Mouse (Mus musculus) retina, postnatal 1 day (tissue): ENCODE data around the gene Klk1b26.
"Not testable (repeated sequence)": the region's sequence is repeated elsewhere in the genome, so short reads cannot be mapped to it uniquely, and the experiment has no call there.

ENCODE experiments used
- DNase-seq: peaks from one replicate; pipeline ENCODE4 v3.0.0-alpha.2; 2012

The Klk1b26 gene

DNA sequence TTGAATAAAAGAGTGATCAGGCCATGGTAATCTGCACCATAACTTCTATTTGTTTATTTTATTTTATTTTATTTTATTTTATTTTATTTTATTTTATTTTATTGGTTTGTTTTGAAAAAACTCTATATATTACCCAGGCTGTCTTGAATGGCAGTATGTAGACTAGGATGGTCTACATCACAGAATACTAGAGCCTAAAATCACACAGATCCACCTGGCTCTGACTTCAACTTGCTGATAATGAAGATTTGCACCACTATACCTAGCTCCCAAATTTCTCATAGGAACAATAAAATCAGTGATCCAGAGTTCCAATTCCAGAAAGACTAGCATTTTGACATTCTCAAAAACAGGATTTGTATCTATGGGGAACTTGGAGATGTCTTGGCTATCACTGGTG is at the start of gene Klk1b26:
TSS of gene Klk1b26 (plus strand) at position 301 of the 400 bp plus-strand sequence.
- not testable (repeated sequence) for DNase-seq

DNA sequence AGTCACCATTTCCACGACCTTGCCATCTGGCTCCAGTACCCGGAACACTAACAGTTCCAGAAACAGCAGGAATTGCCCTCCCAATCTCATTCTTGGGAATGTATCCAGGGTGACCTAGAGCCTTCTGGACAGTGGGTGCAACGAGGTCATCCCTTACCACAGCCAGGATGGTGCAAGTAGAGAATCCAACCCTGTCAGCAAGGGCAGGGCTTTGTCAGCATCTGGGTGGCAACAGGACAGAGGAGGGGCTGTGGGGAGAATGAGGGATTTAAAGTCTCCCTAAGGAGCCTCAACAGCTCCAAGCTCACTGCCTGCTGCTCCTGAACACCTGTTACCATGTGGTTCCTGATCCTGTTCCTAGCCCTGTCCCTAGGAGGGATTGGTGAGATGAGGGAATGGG is 45.5 kb upstream of the Klk1b26 start, which contains the start of gene Klk1b1:
TSS of gene Klk1b1 (plus strand) at position 301 of the 400 bp plus-strand sequence.
- DNase-seq, result no peak

GRCm38 (mm10) chr7:43967058-43967457 is 44.9 kb upstream of the Klk1b26 start:
- DNase-seq, result no peak

GRCm38 (mm10) chr7:43967612-43968011 is 44.4 kb upstream of the Klk1b26 start:
- no peak for DNase-seq

DNA sequence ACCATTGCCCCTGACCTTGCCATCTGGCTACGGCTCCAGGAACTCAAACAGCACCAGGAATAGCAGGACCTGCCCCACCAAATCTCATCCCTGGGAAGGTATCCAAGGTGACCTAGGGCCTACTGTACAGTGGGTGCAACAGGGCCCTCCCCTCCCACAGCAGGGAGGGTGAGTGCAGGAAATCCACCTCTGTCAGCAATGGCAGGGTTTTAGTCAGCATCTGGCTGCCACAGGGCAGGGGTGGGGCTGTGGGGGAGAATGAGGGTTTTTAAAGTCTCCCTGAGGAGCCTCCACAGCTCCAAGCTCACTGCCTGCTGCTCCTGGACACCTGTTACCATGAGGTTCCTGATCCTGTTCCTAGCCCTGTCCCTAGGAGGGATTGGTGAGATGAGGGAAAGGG is 36.2 kb upstream of the Klk1b26 start, which contains the start of gene Klk1b9:
TSS of gene Klk1b9 (plus strand) at position 301 of the 400 bp plus-strand sequence.
- DNase-seq, result not testable (repeated sequence)

DNA sequence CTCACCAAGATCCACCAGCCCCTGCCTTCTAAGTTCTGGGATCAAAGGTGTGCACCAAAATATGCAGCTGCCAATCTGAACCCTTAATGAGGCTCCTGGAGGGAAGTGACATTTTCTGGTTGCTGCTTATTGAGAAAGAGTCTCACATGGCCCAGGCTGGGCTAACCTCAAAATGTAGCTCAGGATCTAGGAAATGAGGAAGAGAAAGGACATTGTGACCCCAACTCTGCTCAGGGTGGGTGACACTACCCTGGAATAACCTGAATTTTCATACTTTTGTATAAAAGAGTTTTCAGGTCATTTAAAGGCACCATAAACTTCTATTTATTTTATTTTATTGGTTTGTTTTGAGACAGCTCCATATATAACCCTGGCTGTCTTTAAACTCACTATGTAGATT is 26.3 kb upstream of the Klk1b26 start:
- DNase-seq, result no peak

- DNase-seq, result not testable (repeated sequence)
These were observed 17.1 kb upstream of the Klk1b26 start for GRCm38 (mm10) chr7:43994821-43995220.

- DNase-seq, result not testable (repeated sequence)
These were observed 16.4 kb upstream of the Klk1b26 start, which contains the start of gene Klk1b11 for GRCm38 (mm10) chr7:43995577-43995976. TSS of gene Klk1b11 (plus strand) at chr7:43995877.

DNA sequence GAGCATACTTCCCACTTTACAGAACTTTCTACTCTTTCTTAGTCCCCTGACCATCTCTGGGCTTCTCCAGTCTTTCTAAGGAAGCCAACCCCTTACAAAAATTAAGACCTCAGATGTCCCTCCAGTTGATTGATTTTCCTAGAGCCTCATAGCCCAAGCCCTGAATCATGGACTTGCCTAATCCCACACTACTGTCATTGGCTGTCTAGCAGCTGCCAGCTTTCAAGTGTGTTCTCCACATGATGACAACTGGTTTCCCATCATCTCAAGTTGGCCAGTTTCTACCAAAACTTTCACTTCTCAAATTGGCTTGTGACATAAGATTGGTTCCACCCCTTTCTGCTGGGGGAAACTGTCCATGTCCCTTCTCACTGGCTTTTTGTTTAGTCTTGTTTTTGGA is 7.1 kb upstream of the Klk1b26 start:
- no peak for DNase-seq

DNA sequence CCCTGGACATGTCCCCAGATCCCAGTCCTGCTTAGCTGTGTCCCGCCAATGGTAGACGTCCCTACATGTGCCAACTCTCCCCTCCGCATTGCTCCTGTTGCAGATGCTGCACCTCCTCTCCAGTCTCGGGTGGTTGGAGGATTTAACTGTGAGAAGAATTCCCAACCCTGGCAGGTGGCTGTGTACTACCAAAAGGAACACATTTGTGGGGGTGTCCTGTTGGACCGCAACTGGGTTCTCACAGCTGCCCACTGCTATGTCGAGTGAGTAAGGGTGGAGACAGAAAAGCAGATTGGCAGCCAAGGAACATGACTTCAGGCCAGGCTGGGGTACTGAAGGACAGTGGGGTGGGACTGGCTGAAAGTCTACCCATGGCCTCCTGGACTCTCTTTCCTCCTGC is 2.7 kb downstream of the Klk1b26 start:
- not testable (repeated sequence) for DNase-seq

DNA sequence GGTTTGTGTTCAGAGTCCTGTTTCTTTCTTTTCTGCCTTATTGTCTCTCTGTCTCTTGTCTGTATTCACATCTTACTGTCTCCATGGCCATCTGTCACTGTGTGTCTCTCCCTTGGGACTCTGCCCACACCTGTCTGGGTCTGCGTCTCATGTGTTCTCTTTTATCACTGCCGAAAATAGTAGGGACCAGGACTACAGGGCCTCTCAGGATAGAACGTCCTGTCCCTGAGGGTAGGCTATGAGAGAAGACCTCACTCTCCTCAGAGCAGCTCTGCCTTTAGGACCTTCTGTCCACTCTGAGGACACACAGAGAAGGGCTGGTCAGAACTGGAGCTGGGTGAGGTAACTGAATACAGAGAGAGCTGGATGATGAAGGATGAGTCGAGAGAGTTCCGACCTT is 3.1 kb downstream of the Klk1b26 start:
- DNase-seq, result no peak

GRCm38 (mm10) chr7:44051990-44052389 is 40.0 kb downstream of the Klk1b26 start, which contains the start of gene Klk1b27:
TSS of gene Klk1b27 (plus strand) at chr7:44052290.
- not testable (repeated sequence) for DNase-seq
